Mouse (Mus musculus) midbrain, embryonic 14.5 days (tissue): ENCODE data around the gene Prkn. TPM values are rescaled to one million over a fixed set of nuclear protein-coding genes. Genes with fewer than 3 reads are reported as not detected.

ENCODE experiments used
- ATAC-seq: fragments of 200-750 bp; cut with Nextera tagmentation; 2 replicates; pipeline ENCODE4 v1.8.0; 2017; ENCODE audit warnings: moderate number of reproducible peaks, moderate library complexity; ENCODE audit not compliant: low FRiP score, low TSS enrichment
- DNase-seq: peaks from one replicate; pipeline ENCODE4 v3.0.0-alpha.2; 2015
- H3K27ac ChIP-seq: fragments of 300-500 bp; sonication (generic); replicated peaks from 2 replicates; pipeline ENCODE4 v1.5.1; 2014; ENCODE audit warnings: mild to moderate bottlenecking, low read depth, low read length, moderate library complexity
- H3K27me3 ChIP-seq: fragments of 300-500 bp; sonication (generic); 2 replicates; pipeline ENCODE4 v1.6.1; 2014; ENCODE audit warnings: low read length, control low read depth, mixed read lengths; ENCODE audit not compliant: control insufficient read depth, insufficient read depth
- H3K36me3 ChIP-seq: fragments of 300-500 bp; sonication (generic); 2 replicates; pipeline ENCODE4 v1.6.1; 2014; ENCODE audit warnings: low read length, control low read depth; ENCODE audit not compliant: control insufficient read depth, insufficient read depth
- H3K4me1 ChIP-seq: fragments of 300-500 bp; sonication (generic); 2 replicates; pipeline ENCODE4 v1.6.1; 2014; ENCODE audit warnings: mild to moderate bottlenecking, antibody characterized with exemption, low read length, control low read depth; ENCODE audit not compliant: control insufficient read depth, insufficient read depth
- H3K4me2 ChIP-seq: fragments of 300-500 bp; sonication (generic); 2 replicates; pipeline ENCODE4 v1.6.1; 2014; ENCODE audit warnings: mild to moderate bottlenecking, low read length, moderate library complexity
- H3K4me3 ChIP-seq: fragments of 300-500 bp; sonication (generic); replicated peaks from 2 replicates; pipeline ENCODE4 v1.5.1; 2014; ENCODE audit warnings: low read depth, low read length
- H3K9ac ChIP-seq: fragments of 300-500 bp; sonication (generic); replicated peaks from 2 replicates; pipeline ENCODE4 v1.6.1; 2014; ENCODE audit warnings: mild to moderate bottlenecking, low read length, moderate library complexity
- H3K9me3 ChIP-seq: fragments of 300-500 bp; sonication (generic); 2 replicates; pipeline ENCODE4 v1.6.1; 2016; ENCODE audit warnings: low read length, control low read depth, mixed read lengths; ENCODE audit not compliant: control insufficient read depth
- WGBS: fragments of 180-500 bp; shearing (Covaris S2); extraction: QIAGEN DNeasy Blood & Tissue Kit; methylation state at CpG from one replicate; pipeline ENCODE4 v1.1.7; 2014; 5-methylcytosine and 5-hydroxymethylcytosine counted together
- polyA plus RNA-seq: library from polyadenylated mRNA; unstranded; fragments of >200 nt; fragmentation: Nextera tagmentation; extraction: Ambion mirVana; gene quantifications from 2 replicates; pipeline ENCODE4 v1.2.1, GENCODE M21; 2014

Prkn gene
- polyA plus RNA-seq, 1 experiment from 2014 or later, result 4.4 TPM

- ATAC-seq (no peak), DNase-seq (no peak)
- no peaks in the 10 kb centered on the region for H3K27me3 ChIP-seq
- H3K4me2 ChIP-seq, result no peak overlapping the region
- H3K4me3 ChIP-seq, result no peak overlapping the region
- H3K9ac ChIP-seq, result no peak overlapping the region
- 80% methylated on average over 3 of the region's 3 CpGs for WGBS
- no peaks in the 10 kb centered on the region for H3K9me3 ChIP-seq
- no peak overlapping the region for H3K27ac ChIP-seq
- no peaks in the 10 kb centered on the region for H3K4me1 ChIP-seq
- H3K36me3 ChIP-seq, result no peaks in the 10 kb centered on the region
Observed at GRCm38 (mm10) chr17:11417150-11417549, 577.0 kb downstream of the Prkn start.

- no peaks in the 10 kb centered on the region for H3K4me1 ChIP-seq
- 92% methylated on average over 3 of the region's 3 CpGs for WGBS
- no peak for ATAC-seq
- H3K9ac ChIP-seq, result no peak overlapping the region
- H3K36me3 ChIP-seq, result no peaks in the 10 kb centered on the region
- H3K27ac ChIP-seq, result no peak overlapping the region
- H3K4me2 ChIP-seq, result no peak overlapping the region
- H3K4me3 ChIP-seq, result no peak overlapping the region
- H3K9me3 ChIP-seq, result no peaks in the 10 kb centered on the region
- DNase-seq, result no peak
- no peaks in the 10 kb centered on the region for H3K27me3 ChIP-seq
Observed at GRCm38 (mm10) chr17:11419484-11419883, 579.3 kb downstream of the Prkn start.

GRCm38 (mm10) chr17:11420839-11421238 is 580.7 kb downstream of the Prkn start:
- Histone ChIP-seq H3K4me2 (no peak overlapping the region), H3K9ac (no peak overlapping the region), H3K9me3 (no peaks in the 10 kb centered on the region), H3K27ac (no peak overlapping the region), H3K4me3 (no peak overlapping the region), H3K27me3 (no peaks in the 10 kb centered on the region), H3K4me1 (no peaks in the 10 kb centered on the region), H3K36me3 (no peaks in the 10 kb centered on the region)
- ATAC-seq, result no peak
- no peak for DNase-seq
- whole genome bisulfite sequencing, result 84% methylated on average over 6 of the region's 6 CpGs

GRCm38 (mm10) chr17:11421264-11421940 is 581.2 kb downstream of the Prkn start:
- 19% methylated on average over 5 of the region's 5 CpGs for WGBS
- Histone ChIP-seq H3K27ac (no peak overlapping the region), H3K27me3 (no peaks in the 10 kb centered on the region), H3K9ac (no peak overlapping the region), H3K36me3 (no peaks in the 10 kb centered on the region), H3K4me3 (no peak overlapping the region), H3K9me3 (no peaks in the 10 kb centered on the region), H3K4me1 (no peaks in the 10 kb centered on the region), H3K4me2 (no peak overlapping the region)
- ATAC-seq (no peak), DNase-seq (no peak)

GRCm38 (mm10) chr17:11431323-11431722 is 591.1 kb downstream of the Prkn start:
- no peak for DNase-seq
- no peak overlapping the region for H3K27ac ChIP-seq
- no peaks in the 10 kb centered on the region for H3K9me3 ChIP-seq
- WGBS, result 90% methylated on average over 2 of the region's 2 CpGs
- H3K27me3 ChIP-seq, result no peaks in the 10 kb centered on the region
- no peaks in the 10 kb centered on the region for H3K4me1 ChIP-seq
- H3K9ac ChIP-seq, result no peak overlapping the region
- no peak overlapping the region for H3K4me2 ChIP-seq
- no peaks in the 10 kb centered on the region for H3K36me3 ChIP-seq
- H3K4me3 ChIP-seq, result no peak overlapping the region
- no peak for ATAC-seq

- ATAC-seq, result no peak
- WGBS, result 93% methylated on average over 2 of the region's 2 CpGs
- no peak for DNase-seq
Observed at GRCm38 (mm10) chr17:11432593-11432992, 592.4 kb downstream of the Prkn start.

GRCm38 (mm10) chr17:11462721-11463120 is 622.5 kb downstream of the Prkn start:
- Histone ChIP-seq H3K4me1 (peaks cover 4% of the 10 kb centered on the region; the same call in 1 of the 2 replicates), H3K27me3 (no peaks in the 10 kb centered on the region), H3K27ac (no peak overlapping the region), H3K36me3 (no peaks in the 10 kb centered on the region), H3K9me3 (no peaks in the 10 kb centered on the region), H3K9ac (no peak overlapping the region), H3K4me3 (no peak overlapping the region), H3K4me2 (no peak overlapping the region)
- DNase-seq, result no peak
- no peak for ATAC-seq
- WGBS, result 83% methylated on average over 2 of the region's 2 CpGs

More at GRCm38 (mm10) chr17:11432593-11432992, 592.4 kb downstream of the Prkn start:
- Histone ChIP-seq H3K27me3 (no peaks in the 10 kb centered on the region), H3K36me3 (no peaks in the 10 kb centered on the region), H3K4me1 (no peaks in the 10 kb centered on the region), H3K9ac (no peak overlapping the region), H3K4me3 (no peak overlapping the region), H3K9me3 (no peaks in the 10 kb centered on the region), H3K4me2 (no peak overlapping the region), H3K27ac (no peak overlapping the region)

- Histone ChIP-seq H3K27me3 (no peaks in the 10 kb centered on the region), H3K4me3 (no peak overlapping the region), H3K4me2 (no peak overlapping the region), H3K9ac (no peak overlapping the region), H3K4me1 (peaks cover 4% of the 10 kb centered on the region; the same call in 1 of the 2 replicates), H3K9me3 (no peaks in the 10 kb centered on the region), H3K27ac (no peak overlapping the region), H3K36me3 (no peaks in the 10 kb centered on the region)
- 57% methylated on average over 2 of the region's 2 CpGs for whole genome bisulfite sequencing
- ATAC-seq (no peak), DNase-seq (no peak)
Observed at GRCm38 (mm10) chr17:11466095-11466494, 625.9 kb downstream of the Prkn start.

- no peaks in the 10 kb centered on the region for H3K27me3 ChIP-seq
- 77% methylated on average over 2 of the region's 2 CpGs for WGBS
- no peak overlapping the region for H3K9ac ChIP-seq
- H3K9me3 ChIP-seq, result no peaks in the 10 kb centered on the region
- H3K4me3 ChIP-seq, result no peak overlapping the region
- no peaks in the 10 kb centered on the region; the same call in 1 of the 2 replicates for H3K4me1 ChIP-seq
- H3K27ac ChIP-seq, result no peak overlapping the region
- no peaks in the 10 kb centered on the region for H3K36me3 ChIP-seq
- DNase-seq (no peak), ATAC-seq (no peak)
- H3K4me2 ChIP-seq, result no peak overlapping the region
Observed at GRCm38 (mm10) chr17:11468624-11469023, 628.4 kb downstream of the Prkn start.
